Mouse (Mus musculus) liver, postnatal 0 days (tissue): ENCODE measurements around the gene Timm22. TPM values are rescaled to one million over a fixed set of nuclear protein-coding genes. Genes with fewer than 3 reads are reported as not detected.

Experiments used
- ATAC-seq: fragments of 200-750 bp; cut with Nextera tagmentation; 2 replicates; pipeline ENCODE4 v1.8.0; 2017; ENCODE audit warnings: mild to moderate bottlenecking, moderate library complexity
- DNase-seq: peaks from one replicate; pipeline ENCODE4 v3.0.0-alpha.2; 2016
- H3K27ac ChIP-seq: fragments of 300-500 bp; sonication (generic); 2 replicates; pipeline ENCODE4 v1.5.1; 2014; ENCODE audit warnings: antibody characterized with exemption, moderate library complexity, mild to moderate bottlenecking, low read depth
- H3K27me3 ChIP-seq: fragments of 300-500 bp; sonication (generic); 2 replicates; pipeline ENCODE4 v1.6.1; 2014; ENCODE audit warnings: low read length, control low read depth, mixed read lengths; ENCODE audit not compliant: insufficient read depth
- H3K36me3 ChIP-seq: fragments of 300-500 bp; sonication (generic); replicated peaks from 2 replicates; pipeline ENCODE4 v1.6.1; 2014; ENCODE audit warnings: mild to moderate bottlenecking, control low read depth, low read length, moderate library complexity, mixed read lengths; ENCODE audit not compliant: insufficient read depth
- H3K4me1 ChIP-seq: fragments of 300-500 bp; sonication (generic); 2 replicates; pipeline ENCODE4 v1.6.1; 2014; ENCODE audit warnings: antibody characterized with exemption, mild to moderate bottlenecking, control low read depth; ENCODE audit not compliant: insufficient read depth
- H3K4me2 ChIP-seq: fragments of 300-500 bp; sonication (generic); 2 replicates; pipeline ENCODE4 v1.6.1; 2014; ENCODE audit warnings: low read depth, mild to moderate bottlenecking, low read length, moderate library complexity, mixed read lengths
- H3K4me3 ChIP-seq: fragments of 300-500 bp; sonication (generic); 2 replicates; pipeline ENCODE4 v1.5.1; 2014; ENCODE audit warnings: low read depth, low read length
- H3K9ac ChIP-seq: fragments of 300-500 bp; sonication (generic); replicated peaks from 2 replicates; pipeline ENCODE4 v1.6.1; 2014; ENCODE audit warnings: mild to moderate bottlenecking, moderate library complexity
- H3K9me3 ChIP-seq: fragments of 300-500 bp; sonication (generic); 2 replicates; pipeline ENCODE4 v1.6.1; 2016; ENCODE audit warnings: mild to moderate bottlenecking, control low read depth, low read length, mixed read lengths
- CTCF ChIP-seq: sonication (generic); IDR thresholded peaks from 2 replicates; pipeline ENCODE4 v1.5.1; 2016; ENCODE audit warnings: antibody characterized with exemption, low read depth
- EP300 ChIP-seq: IDR thresholded peaks from 2 replicates; pipeline ENCODE4 v1.6.1; 2016; ENCODE audit warnings: antibody characterized with exemption, low read depth, mild to moderate bottlenecking
- WGBS: fragments of 180-500 bp; shearing (Covaris S2); extraction: QIAGEN DNeasy Blood & Tissue Kit; methylation state at CpG from one replicate; pipeline ENCODE4 v1.1.7; 2014; ENCODE audit not compliant: insufficient replicate concordance; 5-methylcytosine and 5-hydroxymethylcytosine counted together
- polyA plus RNA-seq: library from polyadenylated mRNA; unstranded; fragments of >200 nt; fragmentation: Nextera tagmentation; extraction: Ambion mirVana; gene quantifications from 2 replicates; pipeline ENCODE4 v1.2.1, GENCODE M21; 2015

The Timm22 gene
- polyA plus RNA-seq, 1 experiment from 2014 or later, result 38.4 TPM

- TF ChIP-seq EP300 (no peak), CTCF (no peak)
- no peak overlapping the region for H3K4me3 ChIP-seq
- H3K4me1 ChIP-seq, result no peaks in the 10 kb centered on the region; the same call in 1 of the 2 replicates
- no peaks in the 10 kb centered on the region for H3K9me3 ChIP-seq
- peaks cover 44% of the 10 kb centered on the region for H3K36me3 ChIP-seq
- no peak overlapping the region for H3K27ac ChIP-seq
- H3K9ac ChIP-seq, result no peak overlapping the region
- DNase-seq (no peak), ATAC-seq (no peak)
- 52% methylated on average over 4 of the region's 4 CpGs for WGBS
- H3K4me2 ChIP-seq, result no peak overlapping the region
- H3K27me3 ChIP-seq, result no peaks in the 10 kb centered on the region
Measured at GRCm38 (mm10) chr11:76419179-76419578, 12.4 kb downstream of the Timm22 start.

GRCm38 (mm10) chr11:76420896-76421295 is 14.1 kb downstream of the Timm22 start:
- 62% methylated on average over 4 of the region's 4 CpGs for WGBS
- TF ChIP-seq EP300 (no peak), CTCF (no peak)
- H3K9ac ChIP-seq, result no peak overlapping the region

GRCm38 (mm10) chr11:76425749-76426148 is 19.0 kb downstream of the Timm22 start:
- Histone ChIP-seq H3K27me3 (no peaks in the 10 kb centered on the region), H3K4me2 (no peak overlapping the region), H3K27ac (no peak overlapping the region), H3K9ac (no peak overlapping the region), H3K36me3 (peaks cover 7% of the 10 kb centered on the region; the same call in 1 of the 2 replicates), H3K4me1 (no peaks in the 10 kb centered on the region), H3K9me3 (no peaks in the 10 kb centered on the region), H3K4me3 (no peak overlapping the region)
- no peak for TF ChIP-seq EP300
- TF ChIP-seq CTCF, result no peak
- 71% methylated on average over 6 of the region's 6 CpGs for WGBS
- DNase-seq (no peak), ATAC-seq (no peak)

More at GRCm38 (mm10) chr11:76420896-76421295, 14.1 kb downstream of the Timm22 start:
- no peaks in the 10 kb centered on the region for H3K9me3 ChIP-seq
- no peak for DNase-seq
- H3K4me3 ChIP-seq, result no peak overlapping the region
- H3K27ac ChIP-seq, result no peak overlapping the region
- ATAC-seq, result no peak
- no peaks in the 10 kb centered on the region for H3K4me1 ChIP-seq
- H3K36me3 ChIP-seq, result peaks cover 35% of the 10 kb centered on the region
- H3K27me3 ChIP-seq, result no peaks in the 10 kb centered on the region
- no peak overlapping the region for H3K4me2 ChIP-seq

- 0 out of 2 replicates have a peak, but pooled peaks cover 2% of the 10 kb centered on the region for H3K36me3 ChIP-seq
- no peaks in the 10 kb centered on the region for H3K9me3 ChIP-seq
- TF ChIP-seq EP300 (no peak), CTCF (no peak)
- no peak overlapping the region for H3K4me2 ChIP-seq
- no peak overlapping the region for H3K27ac ChIP-seq
- ATAC-seq (no peak), DNase-seq (no peak)
- H3K27me3 ChIP-seq, result no peaks in the 10 kb centered on the region
- H3K4me3 ChIP-seq, result no peak overlapping the region
- WGBS, result 76% methylated on average over 3 of the region's 3 CpGs
- no peaks in the 10 kb centered on the region for H3K4me1 ChIP-seq
- no peak overlapping the region for H3K9ac ChIP-seq
Measured at GRCm38 (mm10) chr11:76427781-76428180, 21.0 kb downstream of the Timm22 start.

- Histone ChIP-seq H3K4me1 (no peaks in the 10 kb centered on the region), H3K27me3 (no peaks in the 10 kb centered on the region), H3K36me3 (0 out of 2 replicates have a peak, but pooled peaks cover 2% of the 10 kb centered on the region), H3K9ac (no peak overlapping the region), H3K4me2 (no peak overlapping the region), H3K4me3 (no peak overlapping the region), H3K27ac (no peak overlapping the region), H3K9me3 (no peaks in the 10 kb centered on the region)
- ATAC-seq, result no peak
- DNase-seq, result no peak
- WGBS, result 56% methylated on average over 4 of the region's 4 CpGs
- peak; percentile 30 for TF ChIP-seq CTCF
- no peak for TF ChIP-seq EP300
Measured at GRCm38 (mm10) chr11:76429046-76429445, 22.3 kb downstream of the Timm22 start.

GRCm38 (mm10) chr11:76429556-76429955 is 22.8 kb downstream of the Timm22 start:
- Histone ChIP-seq H3K4me3 (no peak overlapping the region), H3K4me2 (no peak overlapping the region), H3K9me3 (no peaks in the 10 kb centered on the region), H3K27me3 (no peaks in the 10 kb centered on the region), H3K27ac (no peak overlapping the region), H3K36me3 (0 out of 2 replicates have a peak, but pooled peaks cover 2% of the 10 kb centered on the region), H3K9ac (no peak overlapping the region), H3K4me1 (no peaks in the 10 kb centered on the region)
- ATAC-seq (no peak), DNase-seq (no peak)
- 72% methylated on average over 7 of the region's 7 CpGs for WGBS
- no peak for TF ChIP-seq EP300
- TF ChIP-seq CTCF, result no peak
